Mouse (Mus musculus) neutrophil, adult 83 days (primary cell): Measurements from ENCODE around the gene Dctpp1. TPM values are rescaled to one million over a fixed set of nuclear protein-coding genes. Genes with fewer than 3 reads are reported as not detected.

Source experiments
- total RNA-seq, 2 experiments: library from RNA; stranded (reverse); gene quantifications; one replicate each; pipeline ENCODE4 v1.2.4; 2023

Dctpp1 gene
- 10 to 100 TPM; 21.8 to 27.9 TPM for total RNA-seq

GRCm38 (mm10) chr7:127260309-127261111, at the start of gene Dctpp1:
Gene Dctpp1, minus strand, starts transcription at chr7:127260709.

GRCm38 (mm10) chr7:127296098-127296497, 35.6 kb upstream of the Dctpp1 start, which contains the start of gene Itgal:
Gene Itgal, plus strand, starts transcription at chr7:127296260.

GRCm38 (mm10) chr7:127273925-127274789, 13.6 kb upstream of the Dctpp1 start, which contains the start of gene Sephs2:
Gene Sephs2, minus strand, starts transcription at chr7:127274055.

GRCm38 (mm10) chr7:127243870-127244657, 16.4 kb downstream of the Dctpp1 start, which contains the start of gene Zfp771:
Gene Zfp771, plus strand, starts transcription at chr7:127244274.

GRCm38 (mm10) chr7:127232622-127233367, 27.7 kb downstream of the Dctpp1 start, which contains the start of the genes Zfp553 and Sept1:
Gene Zfp553, plus strand, starts transcription at chr7:127233061.
Gene Sept1, minus strand, starts transcription at chr7:127233130.

GRCm38 (mm10) chr7:127208553-127209438, 51.7 kb downstream of the Dctpp1 start, which contains the start of gene Mylpf:
Gene Mylpf, plus strand, starts transcription at chr7:127208890.

GRCm38 (mm10) chr7:127208295-127208552, 52.3 kb downstream of the Dctpp1 start, which contains the start of gene Tbc1d10b:
Gene Tbc1d10b, minus strand, starts transcription at chr7:127208468.

Other genes starting within 250 kb of the Dctpp1 start
- 10 to 100 TPM; 41.8 to 47.1 TPM for gene Mvp, start 246.1 kb downstream of the Dctpp1 start, total RNA-seq
- gene Pagr1b, start 244.2 kb downstream of the Dctpp1 start, total RNA-seq, result 1 to 10 TPM in 1 of 2 experiments, not detected in 1; 8.7 TPM
- gene Pagr1a, start 243.4 kb downstream of the Dctpp1 start, total RNA-seq, result 10 to 100 TPM in 1 of 2 experiments, not detected in 1; 11.2 TPM
- 10 to 100 TPM; 23.6 to 31.0 TPM for gene Gm42742, start 239.6 kb downstream of the Dctpp1 start, total RNA-seq
- gene Prrt2, start 239.5 kb downstream of the Dctpp1 start, total RNA-seq, result under 1 TPM in 1 of 2 experiments, not detected in 1; 0.61 TPM
- 100 to 1,000 TPM; 177 to 194 TPM for gene Maz, start 233.7 kb downstream of the Dctpp1 start, total RNA-seq
- 10 to 100 TPM; 78.1 to 84.3 TPM for gene Kif22, start 218.2 kb downstream of the Dctpp1 start, total RNA-seq
- 1 to 10 TPM; 1.1 to 1.9 TPM for gene Zg16, start 173.4 kb downstream of the Dctpp1 start, total RNA-seq
- gene AI467606, start 169.3 kb downstream of the Dctpp1 start, total RNA-seq, result 100 to 1,000 TPM; 125 to 140 TPM
- 1 to 10 TPM; 5.4 to 7.0 TPM for gene Qprt, start 138.5 kb downstream of the Dctpp1 start, total RNA-seq
- gene Spn, start 122.9 kb downstream of the Dctpp1 start, total RNA-seq, result 100 to 1,000 TPM; 133 to 135 TPM
- 10 to 100 TPM; 50.1 to 54.2 TPM for gene Cd2bp2, start 64.7 kb downstream of the Dctpp1 start, total RNA-seq
- 100 to 1,000 TPM; 118 to 135 TPM for gene Tbc1d10b, start 52.2 kb downstream of the Dctpp1 start, total RNA-seq
- 10 to 100 TPM in 1 of 2 experiments, 1 to 10 TPM in 1; 8.1 to 11.2 TPM for gene Mylpf, start 51.8 kb downstream of the Dctpp1 start, total RNA-seq
- 1 to 10 TPM; 4.3 TPM for gene Zfp553, start 27.6 kb downstream of the Dctpp1 start, total RNA-seq
- gene Sept1, start 27.6 kb downstream of the Dctpp1 start, total RNA-seq, result 100 to 1,000 TPM in 1 of 2 experiments, 10 to 100 TPM in 1; 96.1 to 105 TPM
- 1 to 10 TPM; 4.2 to 7.3 TPM for gene Zfp771, start 16.4 kb downstream of the Dctpp1 start, total RNA-seq
- 100 to 1,000 TPM; 117 to 125 TPM for gene Sephs2, start 13.3 kb upstream of the Dctpp1 start, total RNA-seq
- 100 to 1,000 TPM; 190 to 234 TPM for gene Itgal, start 35.6 kb upstream of the Dctpp1 start, total RNA-seq
- 1 to 10 TPM; 9.1 to 9.6 TPM for gene Zfp768, start 84.9 kb upstream of the Dctpp1 start, total RNA-seq
- 1 to 10 TPM; 5.0 to 7.0 TPM for gene Zfp747, start 115.3 kb upstream of the Dctpp1 start, total RNA-seq
- gene 9130019O22Rik, start 126.5 kb upstream of the Dctpp1 start, total RNA-seq, result 1 to 10 TPM; 2.0 to 3.0 TPM
- gene E430018J23Rik, start 132.9 kb upstream of the Dctpp1 start, total RNA-seq, result 1 to 10 TPM; 1.8 to 2.1 TPM
- gene Zfp764, start 146.1 kb upstream of the Dctpp1 start, total RNA-seq, result 1 to 10 TPM; 2.8 to 3.4 TPM
- gene Zfp688, start 161.4 kb upstream of the Dctpp1 start, total RNA-seq, result 10 to 100 TPM; 10.7 to 13.4 TPM
- 1 to 10 TPM; 1.7 to 2.1 TPM for gene Zfp689, start 188.4 kb upstream of the Dctpp1 start, total RNA-seq
- gene Prr14, start 198.9 kb upstream of the Dctpp1 start, total RNA-seq, result 100 to 1,000 TPM; 116 to 133 TPM
- 100 to 1,000 TPM; 191 to 224 TPM for gene Fbrs, start 218.5 kb upstream of the Dctpp1 start, total RNA-seq